Comparison of ENCODE assay signal across 10 mouse cellular contexts in the genomic region with DNA sequence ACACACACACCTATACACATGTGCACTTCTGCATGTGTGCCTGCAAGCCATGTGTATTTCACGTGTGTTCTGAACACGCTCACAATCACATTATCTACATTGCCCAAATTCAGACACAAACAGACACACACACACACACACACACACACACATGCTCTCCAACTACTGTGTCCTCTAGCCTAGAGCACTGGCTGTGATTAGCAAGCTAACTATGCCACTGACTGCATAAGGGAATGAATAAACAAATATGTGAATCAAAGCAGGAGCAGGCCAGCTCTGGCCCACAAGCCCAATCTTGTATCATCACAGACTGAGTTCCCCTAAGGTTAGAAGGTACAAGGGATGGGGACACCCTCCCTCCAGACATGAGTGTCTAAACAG.
DNase-seq lines count a peak whose midpoint lies in the region; ATAC-seq and TF ChIP-seq lines count a peak whose summit lies in the region.
"Had no signal": no experiment of that assay in that cellular context is flagged by ENCODE, and none has a peak within 500 bp of the region (broad histone marks: within the 10 kb centered on the region; RNA-seq: fewer than 3 reads in every experiment).

No protein-coding gene starts in this region.

- WGBS in forebrain, postnatal 0 days, result 62% methylated on average over 2 of the region's 2 CpGs
- 81% methylated on average over 2 of the region's 2 CpGs for WGBS in limb, embryonic 14.5 days
- WGBS in neural tube, embryonic 14.5 days, result 77% methylated on average over 2 of the region's 2 CpGs

- TF ChIP-seq POLR2A in limb, embryonic 14.5 days (IDR thresholded peaks at IDR 0.05; ENCODE audit: borderline replicate concordance, extremely low read depth, insufficient read depth, insufficient read length), result no peak

- peak overlapping the region; percentile 5 for H3K4me3 ChIP-seq in megakaryocyte, embryonic 14.5 days (replicated peaks)
- no peak overlapping the region for H3K4me3 ChIP-seq in forebrain, postnatal 0 days (ENCODE audit: low read depth, low read length)
- no peak overlapping the region for H3K4me3 ChIP-seq in limb, embryonic 14.5 days (replicated peaks; ENCODE audit: low read length)
- no peak overlapping the region for H3K4me3 ChIP-seq in neural tube, embryonic 14.5 days (ENCODE audit: low read depth, low read length)

- intact Hi-C loops in heart, postnatal 14 days (cut with DNase I), result no loop called here
- intact Hi-C loops in heart, postnatal 10 days (cut with DNase I), result no loop called here
- intact Hi-C loops in heart, postnatal 36 days (cut with DNase I), result no loop called here

- H3K4me1 ChIP-seq in megakaryocyte, embryonic 14.5 days, result peaks cover 3% of the 10 kb centered on the region; the same call in 1 of the 2 replicates
- H3K4me1 ChIP-seq in forebrain, postnatal 0 days (ENCODE audit: insufficient read depth), result peaks cover 20% of the 10 kb centered on the region; the same call in 1 of the 2 replicates
- H3K4me1 ChIP-seq in limb, embryonic 14.5 days (ENCODE audit: control insufficient read depth, insufficient read depth, low read length), result peaks cover 27% of the 10 kb centered on the region
- peaks cover 25% of the 10 kb centered on the region for H3K4me1 ChIP-seq in neural tube, embryonic 14.5 days (ENCODE audit: control insufficient read depth, insufficient read depth, low read length)

- no peak for DNase-seq in forebrain, postnatal 0 days
- DNase-seq in limb, embryonic 14.5 days (ENCODE audit: low spot score), result no peak
- no peak for DNase-seq in heart, postnatal 14 days
- DNase-seq in heart, postnatal 10 days, result no peak
- DNase-seq in heart, postnatal 36 days, result no peak
- DNase-seq: lung, adult 18-20 months; thymus, postnatal 4 days had no signal

- no peak overlapping the region; the same call in 1 of the 2 replicates for H3K9ac ChIP-seq in forebrain, postnatal 0 days
- peak overlapping the region; percentile 16; the same call in 1 of the 2 replicates for H3K9ac ChIP-seq in limb, embryonic 14.5 days (ENCODE audit: low read depth, low read length, severe bottlenecking)
- H3K9ac ChIP-seq in neural tube, embryonic 14.5 days (replicated peaks; ENCODE audit: low read depth, low read length), result no peak overlapping the region

- no peaks in the 10 kb centered on the region for H3K9me3 ChIP-seq in megakaryocyte, embryonic 14.5 days
- H3K9me3 ChIP-seq in forebrain, postnatal 0 days (ENCODE audit: low read length), result no peaks in the 10 kb centered on the region
- H3K9me3 ChIP-seq in limb, embryonic 14.5 days (ENCODE audit: control insufficient read depth, low read length), result no peaks in the 10 kb centered on the region
- H3K9me3 ChIP-seq in neural tube, embryonic 14.5 days (ENCODE audit: control insufficient read depth, low read length), result no peaks in the 10 kb centered on the region

- peaks cover 5% of the 10 kb centered on the region for H3K27me3 ChIP-seq in megakaryocyte, embryonic 14.5 days (replicated peaks)
- H3K27me3 ChIP-seq in forebrain, postnatal 0 days (ENCODE audit: insufficient read depth, low read length), result no peaks in the 10 kb centered on the region
- H3K27me3 ChIP-seq in limb, embryonic 14.5 days (ENCODE audit: control insufficient read depth, insufficient read depth, low read length), result no peaks in the 10 kb centered on the region
- no peaks in the 10 kb centered on the region for H3K27me3 ChIP-seq in neural tube, embryonic 14.5 days (ENCODE audit: control insufficient read depth, insufficient read depth, low read length)

- H3K27ac ChIP-seq in forebrain, postnatal 0 days (ENCODE audit: low read depth, low read length), result no peak overlapping the region
- H3K27ac ChIP-seq in limb, embryonic 14.5 days (replicated peaks; ENCODE audit: low read depth, low read length), result 0 out of 2 replicates have a peak overlapping the region, but pooled peaks have one; percentile 33
- peak overlapping the region; percentile 36 for H3K27ac ChIP-seq in neural tube, embryonic 14.5 days (ENCODE audit: low read depth, low read length)

- no peak for TF ChIP-seq CTCF in forebrain, postnatal 0 days (IDR thresholded peaks at IDR 0.05; ENCODE audit: low read depth)

- no peak for ATAC-seq in megakaryocyte, adult 5-6 weeks (ENCODE audit: poor library complexity, severe bottlenecking)
- ATAC-seq in forebrain, postnatal 0 days, result peak; percentile 42
- no peak for ATAC-seq in limb, embryonic 14.5 days (ENCODE audit: low FRiP score, low read depth)
- ATAC-seq in neural tube, embryonic 14.5 days (ENCODE audit: low read depth), result peak; percentile 22

- peak overlapping the region; percentile 4; the same call in 1 of the 2 replicates for H3K4me2 ChIP-seq in forebrain, postnatal 0 days (ENCODE audit: low read depth)
- H3K4me2 ChIP-seq in limb, embryonic 14.5 days (replicated peaks; ENCODE audit: low read depth, low read length, severe bottlenecking), result no peak overlapping the region
- no peak overlapping the region for H3K4me2 ChIP-seq in neural tube, embryonic 14.5 days (ENCODE audit: low read depth, low read length)

- no peaks in the 10 kb centered on the region for H3K36me3 ChIP-seq in megakaryocyte, embryonic 14.5 days (replicated peaks; ENCODE audit: low read length)
- no peaks in the 10 kb centered on the region for H3K36me3 ChIP-seq in forebrain, postnatal 0 days (ENCODE audit: insufficient read depth)
- H3K36me3 ChIP-seq in limb, embryonic 14.5 days (ENCODE audit: control insufficient read depth, insufficient read depth, low read length), result no peaks in the 10 kb centered on the region
- H3K36me3 ChIP-seq in neural tube, embryonic 14.5 days (ENCODE audit: control insufficient read depth, insufficient read depth, low read length), result no peaks in the 10 kb centered on the region

Comparison
In these comparisons a context has a peak if more than half of its experiments do, and no peak if none do; other contexts are left out.
1. ATAC-seq: peak in forebrain, postnatal 0 days (single experiment) and neural tube, embryonic 14.5 days (single experiment); none in megakaryocyte, adult 5-6 weeks (single experiment) and limb, embryonic 14.5 days (single experiment).